Mouse (Mus musculus): ENCODE data around the gene Otulinl.

Gene Otulinl

GRCm38 (mm10) chr15:27656626-27657025 lies 24.8 kb downstream of the Otulinl start:
- DNase-seq (ENCODE audit: extremely low spot score) = no peak

GRCm38 (mm10) chr15:27655015-27655414 lies 26.4 kb downstream of the Otulinl start:
- peak; percentile 55 for DNase-seq (ENCODE audit: extremely low spot score)

- DNase-seq (ENCODE audit: extremely low spot score) = no peak
Measured at GRCm38 (mm10) chr15:27647686-27648085, 33.7 kb downstream of the Otulinl start.

GRCm38 (mm10) chr15:27646665-27647064 lies 34.7 kb downstream of the Otulinl start:
- no peak for DNase-seq (ENCODE audit: extremely low spot score)

- no peak for DNase-seq (ENCODE audit: extremely low spot score)
Measured at GRCm38 (mm10) chr15:27645250-27645649, 36.1 kb downstream of the Otulinl start.

GRCm38 (mm10) chr15:27642895-27643294 lies 38.5 kb downstream of the Otulinl start:
- DNase-seq (ENCODE audit: extremely low spot score) = no peak

GRCm38 (mm10) chr15:27641171-27641570 lies 40.2 kb downstream of the Otulinl start:
- no peak for DNase-seq (ENCODE audit: extremely low spot score)

- no peak for DNase-seq (ENCODE audit: extremely low spot score)
Measured at GRCm38 (mm10) chr15:27633941-27634900, 47.2 kb downstream of the Otulinl start.

- DNase-seq (ENCODE audit: extremely low spot score) = peak; percentile 99
Measured at GRCm38 (mm10) chr15:27630601-27631383, 50.6 kb downstream of the Otulinl start, which contains the start of gene Otulin. Gene Otulin (minus strand): TSS chr15:27630693.

- DNase-seq (ENCODE audit: extremely low spot score) = no peak
Measured at GRCm38 (mm10) chr15:27629800-27630600, 51.4 kb downstream of the Otulinl start.

GRCm38 (mm10) chr15:27629046-27629445 lies 52.3 kb downstream of the Otulinl start:
- DNase-seq (ENCODE audit: extremely low spot score) = no peak

GRCm38 (mm10) chr15:27627794-27628193 lies 53.6 kb downstream of the Otulinl start:
- DNase-seq (ENCODE audit: extremely low spot score) = no peak

GRCm38 (mm10) chr15:27626314-27626713 lies 55.1 kb downstream of the Otulinl start:
- DNase-seq (ENCODE audit: extremely low spot score) = no peak

- DNase-seq (ENCODE audit: extremely low spot score) = no peak
Measured at GRCm38 (mm10) chr15:27625890-27626255, 55.5 kb downstream of the Otulinl start.

- DNase-seq (ENCODE audit: extremely low spot score) = no peak
Measured at GRCm38 (mm10) chr15:27625014-27625889, 56.1 kb downstream of the Otulinl start.

GRCm38 (mm10) chr15:27623286-27623685 lies 58.1 kb downstream of the Otulinl start:
- no peak for DNase-seq (ENCODE audit: extremely low spot score)

GRCm38 (mm10) chr15:27620475-27621185 lies 60.7 kb downstream of the Otulinl start:
- DNase-seq (ENCODE audit: extremely low spot score) = no peak

- DNase-seq (ENCODE audit: extremely low spot score) = no peak
Measured at GRCm38 (mm10) chr15:27619683-27620082, 61.7 kb downstream of the Otulinl start.

GRCm38 (mm10) chr15:27618778-27619533 lies 62.4 kb downstream of the Otulinl start:
- DNase-seq (ENCODE audit: extremely low spot score) = no peak

All from embryo, embryonic 9.5 days (tissue).